Mouse (Mus musculus): ENCODE measurements around the gene Cap2.

The Cap2 gene

GRCm38 (mm10) chr13:46523712-46524111, 22.1 kb downstream of the Cap2 start:
- no peak for ATAC-seq (ENCODE audit: insufficient number of reproducible peaks, low FRiP score, low TSS enrichment)

- no peak for ATAC-seq (ENCODE audit: insufficient number of reproducible peaks, low FRiP score, low TSS enrichment)
These were observed 23.9 kb downstream of the Cap2 start for GRCm38 (mm10) chr13:46525295-46526255.

- ATAC-seq (ENCODE audit: insufficient number of reproducible peaks, low FRiP score, low TSS enrichment): no peak
These were observed 25.0 kb downstream of the Cap2 start for GRCm38 (mm10) chr13:46526645-46527044.

- ATAC-seq (ENCODE audit: insufficient number of reproducible peaks, low FRiP score, low TSS enrichment): no peak
These were observed 25.7 kb downstream of the Cap2 start for GRCm38 (mm10) chr13:46527340-46527739.

GRCm38 (mm10) chr13:46529037-46529436, 27.4 kb downstream of the Cap2 start:
- ATAC-seq (ENCODE audit: insufficient number of reproducible peaks, low FRiP score, low TSS enrichment): no peak

GRCm38 (mm10) chr13:46530546-46530945, 28.9 kb downstream of the Cap2 start:
- ATAC-seq (ENCODE audit: insufficient number of reproducible peaks, low FRiP score, low TSS enrichment): no peak

- ATAC-seq (ENCODE audit: insufficient number of reproducible peaks, low FRiP score, low TSS enrichment): no peak
These were observed 30.0 kb downstream of the Cap2 start for GRCm38 (mm10) chr13:46531676-46532075.

DNA sequence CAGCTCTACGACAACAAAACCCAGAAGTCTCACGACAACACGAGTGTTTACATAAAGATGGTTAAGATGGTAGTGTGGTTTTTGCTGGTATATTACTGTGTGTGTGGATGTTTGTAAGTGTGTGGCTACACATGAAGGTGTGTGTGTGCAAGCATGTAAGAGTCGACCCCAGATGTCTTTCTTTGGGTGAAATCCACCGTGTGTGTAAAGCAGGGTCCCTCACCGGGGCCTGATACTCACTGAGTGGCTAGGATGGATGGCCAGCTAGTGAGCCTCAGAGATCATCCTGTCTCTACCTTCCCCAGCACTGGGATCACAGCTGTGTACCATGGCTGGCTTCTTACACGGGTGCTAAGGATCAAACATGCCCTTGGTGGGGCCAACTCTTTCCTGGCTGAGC, 30.6 kb downstream of the Cap2 start:
- ATAC-seq (ENCODE audit: insufficient number of reproducible peaks, low FRiP score, low TSS enrichment): no peak

DNA sequence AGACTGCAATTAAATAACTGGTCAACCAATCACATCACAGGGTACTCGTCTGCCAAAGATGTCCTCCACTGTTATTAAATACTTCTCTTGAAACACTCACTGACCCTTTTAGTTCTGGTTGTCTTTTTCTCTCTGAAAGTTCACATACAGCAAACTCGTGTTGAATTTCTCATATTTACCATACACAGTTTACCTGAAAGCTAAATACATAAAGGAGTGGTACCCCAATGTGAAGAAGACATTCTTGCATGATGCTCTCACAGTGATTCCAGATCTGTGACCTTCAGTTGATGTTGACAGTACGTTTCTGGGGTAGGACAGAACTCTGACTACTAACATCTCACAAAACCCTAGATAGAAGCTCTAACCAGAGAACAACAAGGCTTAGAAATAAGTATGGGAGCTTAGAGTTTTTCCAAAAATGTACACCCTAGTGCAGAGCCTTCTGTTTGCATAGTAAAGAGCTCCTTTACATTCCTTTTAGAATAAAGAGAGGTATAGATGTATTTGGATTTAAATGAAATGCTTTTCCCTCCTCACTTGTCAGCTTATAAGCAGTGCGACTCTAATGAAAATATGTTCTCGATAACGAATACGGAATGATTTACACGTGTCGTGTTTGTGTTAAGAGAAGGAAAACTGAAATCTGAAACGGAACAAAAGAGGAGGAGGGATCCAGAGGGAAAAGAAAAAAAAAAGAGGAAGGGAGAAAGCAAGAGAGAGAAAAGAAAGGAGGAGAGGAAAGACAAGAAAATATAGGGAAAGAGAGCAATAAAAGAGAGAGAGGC, 31.9 kb downstream of the Cap2 start:
- no peak for ATAC-seq (ENCODE audit: insufficient number of reproducible peaks, low FRiP score, low TSS enrichment)

DNA sequence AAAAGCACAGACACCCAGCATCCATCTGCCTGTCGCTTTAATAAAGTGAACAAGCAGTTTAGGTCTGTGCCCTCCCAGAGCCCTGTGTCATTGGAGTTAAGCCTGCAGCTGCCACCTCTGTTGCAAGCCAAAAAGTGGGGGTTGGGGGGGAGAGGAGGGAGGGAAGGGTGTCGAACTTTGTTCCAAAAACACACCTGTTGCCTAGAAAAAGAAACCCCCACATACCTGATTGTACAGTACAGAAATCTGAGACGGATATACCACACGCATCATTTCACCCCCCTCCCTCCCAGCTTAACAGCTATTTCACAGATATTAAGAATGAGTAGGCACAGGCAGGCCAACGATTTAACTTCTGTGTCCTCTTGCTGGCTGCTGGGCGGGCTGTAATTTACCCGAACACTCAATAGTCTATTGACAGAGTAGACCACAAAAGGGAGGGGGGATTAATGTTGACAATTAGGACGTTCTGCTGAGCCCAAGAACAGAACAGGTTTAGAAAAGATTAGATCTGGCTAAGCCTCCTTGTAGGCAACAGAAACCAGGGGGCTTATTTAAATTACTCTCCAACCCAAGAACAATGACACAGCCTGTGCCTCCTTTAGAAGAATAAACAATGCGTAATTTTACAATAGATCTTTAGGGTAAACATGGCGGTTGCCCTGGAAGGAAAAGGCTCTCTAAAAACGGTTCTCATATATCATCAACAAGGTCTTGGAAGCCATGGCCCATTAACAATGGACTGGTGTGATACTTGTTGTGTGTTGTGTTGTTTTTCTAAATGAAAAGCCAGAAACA, 32.7 kb downstream of the Cap2 start:
- no peak for ATAC-seq (ENCODE audit: insufficient number of reproducible peaks, low FRiP score, low TSS enrichment)

DNA sequence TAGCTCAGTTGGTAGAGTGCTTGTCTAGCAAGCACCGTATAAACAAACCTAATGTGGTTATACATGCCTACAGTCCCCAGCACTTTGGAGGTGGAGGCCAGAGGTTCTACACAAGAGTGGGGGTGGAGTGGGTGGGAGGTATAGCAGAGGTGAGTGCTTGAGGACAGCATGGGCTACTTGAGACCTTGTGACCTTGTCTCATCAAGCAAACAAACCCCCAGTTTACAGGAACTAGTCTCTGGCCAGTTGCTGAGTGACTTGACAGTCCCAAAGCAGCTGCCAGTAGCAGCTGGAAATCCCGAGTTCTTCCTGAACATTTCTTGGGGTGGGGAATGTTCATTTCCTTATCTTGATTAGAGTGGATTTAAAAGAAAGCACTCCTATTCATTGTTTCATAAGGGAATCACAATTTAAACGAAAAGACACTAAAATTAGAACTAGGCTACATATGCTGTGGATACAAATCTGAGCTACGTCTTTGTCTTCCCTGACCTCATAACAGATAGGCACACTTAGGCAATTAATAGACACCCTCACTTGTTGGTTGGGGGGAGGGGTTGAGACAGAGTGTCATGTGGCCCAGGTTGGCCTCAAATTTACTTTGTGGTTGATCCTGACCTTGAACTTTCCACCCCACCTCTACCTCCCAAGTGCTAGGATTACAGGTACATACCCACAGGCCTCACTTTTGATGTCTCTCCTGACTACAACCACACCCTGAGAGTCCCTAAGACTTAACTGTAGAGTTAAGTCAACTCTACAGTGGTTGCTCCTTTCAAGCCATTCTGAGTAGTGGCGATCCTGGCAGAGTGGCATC, 33.5 kb downstream of the Cap2 start:
- ATAC-seq (ENCODE audit: insufficient number of reproducible peaks, low FRiP score, low TSS enrichment): no peak

- ATAC-seq (ENCODE audit: insufficient number of reproducible peaks, low FRiP score, low TSS enrichment): no peak
These were observed 37.6 kb downstream of the Cap2 start for GRCm38 (mm10) chr13:46539284-46539683.

DNA sequence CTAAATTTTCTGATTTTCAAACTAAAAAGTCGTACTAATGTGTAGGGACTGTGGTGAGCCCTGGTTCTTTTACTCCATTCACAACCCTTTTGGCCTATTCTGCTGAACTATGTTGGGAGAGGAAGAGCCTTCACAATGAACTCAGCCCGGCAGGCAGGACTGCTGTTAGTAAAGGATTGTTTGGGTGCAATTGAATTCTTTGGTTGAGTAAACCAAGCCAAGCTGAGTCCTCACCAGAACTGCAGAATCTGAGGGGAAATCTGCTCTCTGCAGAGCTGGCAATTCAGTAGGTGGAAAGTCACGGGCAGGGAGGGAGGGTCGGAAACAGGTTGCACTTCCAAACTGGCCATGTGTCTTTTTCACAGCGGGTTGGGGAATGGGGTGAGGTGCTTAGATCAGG, 39.3 kb downstream of the Cap2 start:
- no peak for ATAC-seq (ENCODE audit: insufficient number of reproducible peaks, low FRiP score, low TSS enrichment)

- ATAC-seq (ENCODE audit: insufficient number of reproducible peaks, low FRiP score, low TSS enrichment): no peak
These were observed 41.1 kb downstream of the Cap2 start for GRCm38 (mm10) chr13:46542782-46543181.

DNA sequence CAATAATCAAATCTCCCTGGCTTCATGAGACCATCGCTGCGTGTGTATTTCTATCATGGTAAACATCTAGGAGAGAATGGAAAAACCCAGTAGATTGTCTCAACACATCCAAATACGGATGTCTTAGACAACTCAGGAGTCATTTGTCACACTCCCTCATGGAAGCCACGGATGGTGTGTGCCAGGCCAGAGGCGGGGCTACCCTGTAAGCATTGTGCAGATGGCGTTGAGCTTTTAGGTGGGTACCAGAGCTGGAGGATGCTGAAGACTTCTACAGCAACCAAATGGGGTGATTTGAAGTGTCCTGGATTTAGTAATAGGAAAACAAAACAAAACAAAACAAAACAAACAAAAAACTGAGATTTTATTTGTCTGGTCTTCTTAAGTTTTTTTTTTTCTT, 43.0 kb downstream of the Cap2 start:
- no peak for ATAC-seq (ENCODE audit: insufficient number of reproducible peaks, low FRiP score, low TSS enrichment)

GRCm38 (mm10) chr13:46545081-46545480, 43.4 kb downstream of the Cap2 start:
- ATAC-seq (ENCODE audit: insufficient number of reproducible peaks, low FRiP score, low TSS enrichment): no peak

- ATAC-seq (ENCODE audit: insufficient number of reproducible peaks, low FRiP score, low TSS enrichment): no peak
These were observed 45.2 kb downstream of the Cap2 start for GRCm38 (mm10) chr13:46546846-46547245.

GRCm38 (mm10) chr13:46547253-46547652, 45.6 kb downstream of the Cap2 start:
- no peak for ATAC-seq (ENCODE audit: insufficient number of reproducible peaks, low FRiP score, low TSS enrichment)

DNA sequence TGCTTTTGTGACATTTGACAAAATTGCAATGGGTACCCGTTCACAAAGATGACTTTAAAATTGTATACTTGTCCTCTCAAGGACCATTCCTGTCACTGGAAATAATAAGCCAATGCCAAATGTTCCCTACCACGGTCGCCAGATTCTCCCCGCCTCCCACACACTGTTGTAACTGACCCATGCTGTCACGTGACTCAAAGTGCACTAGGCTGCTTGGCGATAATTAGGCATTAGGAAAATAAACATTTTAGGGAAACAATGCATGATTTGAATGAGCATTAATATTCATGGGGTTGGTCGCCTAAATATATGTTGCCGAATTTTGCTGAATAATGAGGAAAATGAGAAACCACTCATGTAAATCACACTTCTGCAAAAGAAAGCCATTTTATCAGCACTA, 46.5 kb downstream of the Cap2 start:
- ATAC-seq (ENCODE audit: insufficient number of reproducible peaks, low FRiP score, low TSS enrichment): no peak

Measured in cerebellum, adult (tissue).